Mouse (Mus musculus) spleen, adult 2 months (tissue): ENCODE data around the gene Igfbp7.

Experiments used
- CTCF ChIP-seq: fragments of 200-500 bp; IDR thresholded peaks from 2 replicates; pipeline ENCODE4 v1.5.1; 2011; ENCODE audit warnings: mild to moderate bottlenecking, inconsistent platforms; ENCODE audit not compliant: insufficient read depth, insufficient read length, insufficient replicate concordance; ENCODE audit errors: extremely low read depth
- POLR2A ChIP-seq: fragments of 200-500 bp; IDR thresholded peaks from 2 replicates; pipeline ENCODE4 v1.6.1; 2011; ENCODE audit warnings: low read depth, low read length, inconsistent platforms

GRCm38 (mm10) chr5:77381686-77382085 is 26.2 kb downstream of the Igfbp7 start:
- no peak for TF ChIP-seq CTCF
- TF ChIP-seq POLR2A: no peak
